Mouse (Mus musculus) CH12.LX (cell line): ENCODE data around the gene Nuak2. TPM values are rescaled to one million over a fixed set of nuclear protein-coding genes. Genes with fewer than 3 reads are reported as not detected.

Source experiments
- DNase-seq: peaks from one replicate; pipeline ENCODE4 v3.0.0-alpha.2; 2013; ENCODE audit errors: extremely low read depth
- H3K27ac ChIP-seq: 2 replicates; pipeline ENCODE4 v1.5.1; 2012; ENCODE audit warnings: low read depth, mild to moderate bottlenecking, control low read depth, moderate library complexity; ENCODE audit not compliant: insufficient read depth
- H3K27me3 ChIP-seq: replicated peaks from 2 replicates; pipeline ENCODE3; 2012; ENCODE audit warnings: inconsistent platforms
- H3K36me3 ChIP-seq, 2 experiments: replicated peaks in 1 of 2; 2 replicates each; pipeline versions ENCODE3 to v1.6.1; 2012; ENCODE audit warnings: inconsistent platforms in 1 of 2, low read length in 1 of 2, mild to moderate bottlenecking in 1 of 2, mixed read lengths in 1 of 2, moderate library complexity in 1 of 2; ENCODE audit not compliant: control insufficient read depth in 1 of 2, insufficient read depth in 1 of 2
- H3K4me1 ChIP-seq, 2 experiments: 2 replicates each; pipeline ENCODE4 v1.6.1; 2012; ENCODE audit warnings: inconsistent platforms in 1 of 2, moderate library complexity in 1 of 2; ENCODE audit not compliant: insufficient read depth in 2 of 2, control insufficient read depth in 1 of 2
- H3K4me2 ChIP-seq: 2 replicates; pipeline ENCODE4 v1.6.1; 2012; ENCODE audit warnings: low read depth, mild to moderate bottlenecking, control low read depth; ENCODE audit not compliant: poor library complexity, insufficient read depth, severe bottlenecking
- H3K4me3 ChIP-seq, 3 experiments: fragments of 150-350 bp in 1 of 3; sonication (generic) in 1 of 3; replicated peaks in 1 of 3; 2 replicates each; pipeline versions ENCODE3 to v1.5.1; 2011 to 2012; ENCODE audit warnings: low read depth in 2 of 3, low read length in 2 of 3, mild to moderate bottlenecking in 2 of 3, moderate library complexity in 2 of 3, control low read depth in 1 of 3, improper control_type of control experiment in 1 of 3, inconsistent platforms in 1 of 3, mixed read lengths in 1 of 3; ENCODE audit not compliant: poor library complexity in 1 of 3
- H3K79me2 ChIP-seq: replicated peaks from 2 replicates; pipeline ENCODE4 v1.6.1; 2012; ENCODE audit warnings: mild to moderate bottlenecking, moderate library complexity; ENCODE audit not compliant: control insufficient read depth, poor library complexity, insufficient read depth, severe bottlenecking; ENCODE audit errors: extremely low read depth
- H3K9ac ChIP-seq: 2 replicates; pipeline ENCODE4 v1.6.1; 2012; ENCODE audit warnings: low read depth, mild to moderate bottlenecking, control low read depth, moderate library complexity; ENCODE audit not compliant: insufficient read depth
- H3K9me3 ChIP-seq: replicated peaks from 2 replicates; pipeline ENCODE3; 2012; ENCODE audit warnings: low read length, inconsistent platforms, mixed read lengths
- CHD2 ChIP-seq: IDR thresholded peaks from 2 replicates; pipeline ENCODE4 v1.6.1; 2011; ENCODE audit warnings: low read length, improper control_type of control experiment
- E2F4 ChIP-seq: IDR thresholded peaks from 2 replicates; pipeline ENCODE4 v1.6.1; 2011; ENCODE audit warnings: low read depth, low read length, improper control_type of control experiment; ENCODE audit not compliant: insufficient replicate concordance
- EP300 ChIP-seq: IDR thresholded peaks from 2 replicates; pipeline ENCODE4 v1.6.1; 2011; ENCODE audit warnings: low read length, improper control_type of control experiment
- HCFC1 ChIP-seq: IDR thresholded peaks from 2 replicates; pipeline ENCODE4 v1.6.1; 2012; ENCODE audit warnings: low read depth, mild to moderate bottlenecking, inconsistent platforms, low read length, improper control_type of control experiment
- IRF4 ChIP-seq: IDR thresholded peaks from 2 replicates; pipeline ENCODE4 v1.6.1; 2014; ENCODE audit warnings: low read depth, mild to moderate bottlenecking, inconsistent platforms, low read length, improper control_type of control experiment
- JUN ChIP-seq: IDR thresholded peaks from 2 replicates; pipeline ENCODE4 v1.6.1; 2011; ENCODE audit warnings: low read depth, mild to moderate bottlenecking, low read length, improper control_type of control experiment, moderate library complexity; ENCODE audit not compliant: insufficient read depth
- JUND ChIP-seq: conservative IDR thresholded peaks from 2 replicates; pipeline ENCODE4 v1.6.1; 2011; ENCODE audit warnings: low read depth, low read length, improper control_type of control experiment
- MAFK ChIP-seq: IDR thresholded peaks from 2 replicates; pipeline ENCODE4 v1.6.1; 2011; ENCODE audit warnings: low read length, improper control_type of control experiment; ENCODE audit not compliant: insufficient replicate concordance
- MAX ChIP-seq: IDR thresholded peaks from 2 replicates; pipeline ENCODE4 v1.6.1; 2011; ENCODE audit warnings: low read length, improper control_type of control experiment
- MEF2A ChIP-seq: IDR thresholded peaks from 2 replicates; pipeline ENCODE4 v1.6.1; 2014; ENCODE audit warnings: low read depth, mild to moderate bottlenecking, inconsistent platforms, low read length, improper control_type of control experiment, borderline replicate concordance
- NELFE ChIP-seq: IDR thresholded peaks from 2 replicates; pipeline ENCODE4 v1.6.1; 2011; ENCODE audit warnings: low read depth, low read length, improper control_type of control experiment
- NRF1 ChIP-seq: IDR thresholded peaks from 2 replicates; pipeline ENCODE4 v1.6.1; 2014; ENCODE audit warnings: low read depth, mild to moderate bottlenecking, inconsistent platforms, low read length, improper control_type of control experiment, moderate library complexity
- PAX5 ChIP-seq: IDR thresholded peaks from 2 replicates; pipeline ENCODE4 v1.6.1; 2012; ENCODE audit warnings: low read length, inconsistent platforms, mixed read lengths
- POLR2A ChIP-seq: IDR thresholded peaks from 2 replicates; pipeline ENCODE4 v1.6.1; 2011; ENCODE audit warnings: low read depth, mild to moderate bottlenecking, improper control_type of control experiment, low read length
- RAD21 ChIP-seq: IDR thresholded peaks from 2 replicates; pipeline ENCODE4 v1.6.1; 2011; ENCODE audit warnings: low read depth, mild to moderate bottlenecking, low read length, improper control_type of control experiment, moderate library complexity
- SMC3 ChIP-seq: IDR thresholded peaks from 2 replicates; pipeline ENCODE4 v1.6.1; 2011; ENCODE audit warnings: low read depth, low read length, improper control_type of control experiment
- TBP ChIP-seq: conservative IDR thresholded peaks from 2 replicates; pipeline ENCODE4 v1.6.1; 2011; ENCODE audit warnings: low read depth, low read length, improper control_type of control experiment
- TCF12 ChIP-seq: IDR thresholded peaks from 2 replicates; pipeline ENCODE4 v1.6.1; 2014; ENCODE audit warnings: low read depth, mild to moderate bottlenecking, inconsistent platforms, low read length, improper control_type of control experiment
- USF2 ChIP-seq: conservative IDR thresholded peaks from 2 replicates; pipeline ENCODE4 v1.6.1; 2011; ENCODE audit warnings: low read depth, low read length, improper control_type of control experiment
- ZC3H11A ChIP-seq: IDR thresholded peaks from 2 replicates; pipeline ENCODE4 v1.6.1; 2012; ENCODE audit warnings: low read depth, mild to moderate bottlenecking, inconsistent platforms, low read length, improper control_type of control experiment
- ZKSCAN1 ChIP-seq: IDR thresholded peaks from 2 replicates; pipeline ENCODE4 v1.6.1; 2012; ENCODE audit warnings: low read depth, inconsistent platforms, low read length, improper control_type of control experiment, borderline replicate concordance
- ZMIZ1 ChIP-seq: IDR thresholded peaks from 2 replicates; pipeline ENCODE4 v1.6.1; 2012; ENCODE audit warnings: low read depth, mild to moderate bottlenecking, inconsistent platforms, low read length, improper control_type of control experiment
- ZNF384 ChIP-seq: IDR thresholded peaks from 2 replicates; pipeline ENCODE4 v1.6.1; 2012; ENCODE audit warnings: low read depth, low read length, improper control_type of control experiment, inconsistent platforms
- dilution Hi-C: fragments of 300-500 bp; cut with MboI; formaldehyde crosslinking; loops from 2 replicates; pipeline ENCODE4 v1.14.3; 2020; ENCODE audit warnings: low sequenced_read_pairs; ENCODE audit not compliant: extremely low pct_unique_long_range_greater_than_20kb, extremely low pct_ligation_motif_present
- in situ Hi-C: fragments of 300-500 bp; cut with MboI; formaldehyde crosslinking; loops from 3 replicates; pipeline ENCODE4 v1.14.3; 2019; ENCODE audit warnings: low sequenced_read_pairs, low pct_ligation_motif_present, low pct_unique_long_range_greater_than_20kb, mixed read lengths
- polyA plus RNA-seq: library from polyadenylated mRNA; unstranded; fragments of >175 nt; gene quantifications from 2 replicates; pipeline ENCODE4 v1.2.1, GENCODE M21; 2012; ENCODE audit warnings: low read depth; ENCODE audit not compliant: insufficient read length
- total RNA-seq, 2 experiments: library from RNA; depleted of rRNA; stranded (reverse); fragments of 300-350 nt in 1 of 2; fragments of >200 nt in 1 of 2; gene quantifications; 2 replicates each; pipeline ENCODE4 v1.2.3; 2012 to 2014

The Nuak2 gene
- total and polyA plus RNA-seq, 3 experiments, result 0.30 TPM; not detected in 2

- DNase-seq, result no peak
- Histone ChIP-seq H3K4me1 (peaks cover 0 to 14% of the 10 kb centered on the region in 2 experiments), H3K9ac (no peak overlapping the region), H3K4me3 (no peak overlapping the region), H3K9me3 (no peaks in the 10 kb centered on the region), H3K27ac (no peak overlapping the region), H3K4me2 (no peak overlapping the region), H3K36me3 (no peaks in the 10 kb centered on the region)
- in situ Hi-C loops (loop anchor here (10.0 kb wide), 1 partner anchor 52 kb away; no protein-coding TSS in a partner anchor), dilution Hi-C loops (no loop called here)
- TF ChIP-seq ZNF384, result no peak
- no peak for TF ChIP-seq JUN
- no peak for TF ChIP-seq E2F4
- TF ChIP-seq MAFK, result no peak
- TF ChIP-seq RAD21, result no peak
- TF ChIP-seq EP300, result no peak
- no peak for TF ChIP-seq HCFC1
- no peak for TF ChIP-seq MEF2A
- TF ChIP-seq TCF12, result no peak
- TF ChIP-seq JUND, result no peak
- TF ChIP-seq ZMIZ1, result no peak
- no peak for TF ChIP-seq TBP
- no peak for TF ChIP-seq SMC3
- TF ChIP-seq POLR2A, result no peak
- no peak for TF ChIP-seq IRF4
- no peak for TF ChIP-seq USF2
- TF ChIP-seq MAX, result no peak
- no peak for TF ChIP-seq PAX5
- TF ChIP-seq, all 38 proteins: peak for 0
- H3K79me2 ChIP-seq, result no peaks in the 10 kb centered on the region
- H3K27me3 ChIP-seq, result peaks cover 62% of the 10 kb centered on the region
Observed at GRCm38 (mm10) chr1:132306808-132307207, 9.1 kb upstream of the Nuak2 start.

- Histone ChIP-seq H3K4me3 (no peak overlapping the region), H3K4me1 (peaks cover 0 to 23% of the 10 kb centered on the region in 2 experiments), H3K79me2 (no peaks in the 10 kb centered on the region), H3K9me3 (no peaks in the 10 kb centered on the region), H3K27me3 (peaks cover 51% of the 10 kb centered on the region), H3K27ac (no peak overlapping the region), H3K36me3 (no peaks in the 10 kb centered on the region), H3K9ac (no peak overlapping the region), H3K4me2 (no peak overlapping the region)
- in situ Hi-C loops, result loop anchor here (10.0 kb wide), 1 partner anchor 53 kb away; no protein-coding TSS in a partner anchor
- DNase-seq, result no peak
- dilution Hi-C loops, result no loop called here
- no peak for TF ChIP-seq CHD2
- TF ChIP-seq NELFE, result no peak
- no peak for TF ChIP-seq ZC3H11A
- TF ChIP-seq NRF1, result no peak
- TF ChIP-seq MAFK, result no peak
- no peak for TF ChIP-seq IRF4
- TF ChIP-seq E2F4, result no peak
- no peak for TF ChIP-seq ZKSCAN1
Observed at GRCm38 (mm10) chr1:132307962-132308361, 8.0 kb upstream of the Nuak2 start.
